Mouse (Mus musculus): ENCODE results near the gene Ddx54. TPM values are rescaled to one million over a fixed set of nuclear protein-coding genes. Genes with fewer than 3 reads are reported as not detected.

Ddx54 gene
- total RNA-seq, 1 experiment = 90.7 TPM

DNA sequence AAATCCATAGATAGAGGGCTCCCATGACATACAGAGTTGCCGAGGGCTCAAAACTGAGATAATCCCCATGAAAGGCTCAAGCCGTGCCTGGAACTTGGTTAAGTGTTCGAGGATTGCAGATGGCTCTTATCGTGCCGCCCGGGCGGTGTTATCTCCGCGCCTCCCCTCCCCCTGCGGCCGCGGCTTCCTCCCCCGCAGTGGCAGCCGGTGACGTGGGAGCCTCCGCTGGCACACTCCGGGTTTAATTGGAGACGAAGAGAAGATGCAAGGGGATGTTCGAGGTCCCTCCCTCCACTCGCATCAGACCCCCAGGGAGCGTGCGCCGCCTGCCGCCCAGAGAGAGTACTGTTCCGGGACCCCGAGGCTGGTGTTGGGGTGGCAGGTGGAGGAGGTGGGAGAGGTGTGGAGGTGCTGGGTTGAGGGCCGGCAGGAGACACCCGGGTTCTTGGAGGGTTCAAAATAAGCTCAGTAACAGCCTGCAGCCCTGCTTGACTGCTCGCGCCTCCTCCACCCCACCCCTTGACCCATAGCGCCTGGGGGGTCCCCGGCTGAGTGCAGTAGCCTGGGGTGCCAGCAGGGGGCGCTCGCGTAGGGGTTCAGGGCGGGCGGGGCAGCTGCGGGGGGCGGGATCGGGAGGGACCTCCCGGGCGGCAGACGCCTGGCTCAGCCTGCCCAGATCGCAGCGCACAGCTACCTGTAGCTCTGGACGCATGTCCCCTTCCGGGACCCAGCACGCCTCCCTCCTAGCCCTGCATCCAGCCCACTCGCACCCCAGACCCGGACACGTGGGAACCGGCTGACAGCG lies 36.2 kb downstream of the Ddx54 start, which contains the start of gene Rasal1:
Gene Rasal1, plus strand, starts transcription at position 244 of the 805 bp plus-strand sequence.
- TF ChIP-seq CHD2 (IDR thresholded peaks at IDR 0.05; ENCODE audit: low read depth, low read length) (no peak), HCFC1 (IDR thresholded peaks at IDR 0.05; ENCODE audit: borderline replicate concordance, insufficient read depth, low read length) (no peak), MAFK (IDR thresholded peaks at IDR 0.05; ENCODE audit: insufficient read depth, low read depth, low read length) (no peak), ZC3H11A (IDR thresholded peaks at IDR 0.05; ENCODE audit: borderline replicate concordance, low read depth, low read length) (no peak), ZNF384 (IDR thresholded peaks at IDR 0.05; ENCODE audit: low read depth, low read length) (no peak)
- no peaks in the 10 kb centered on the region for H3K9me3 ChIP-seq (ENCODE audit: control insufficient read depth, insufficient read depth, low read depth, low read length)
- peak within 1 kb of the TSS; percentile 71 to 75 for H3K4me3 ChIP-seq (ENCODE audit: insufficient read depth in 1 of 2, low read depth in 1 of 2, low read length in 2 of 2, poor library complexity in 1 of 2, severe bottlenecking in 1 of 2)
- peaks cover 0 to 15% of the 10 kb centered on the region in 2 experiments; a peak in 1 of 4 replicates for H3K4me1 ChIP-seq (ENCODE audit: control insufficient read depth in 2 of 2, insufficient read depth in 2 of 2, low read length in 2 of 2, poor library complexity in 1 of 2)
- no peak within 1 kb of the TSS for H3K27ac ChIP-seq (ENCODE audit: insufficient read depth, low read depth, low read length, poor library complexity, severe bottlenecking)
- peak within 1 kb of the TSS; percentile 58 for H3K9ac ChIP-seq (ENCODE audit: insufficient read depth, low read depth, low read length, poor library complexity, severe bottlenecking)
- in situ Hi-C loops (cut with MboI; ENCODE audit: low sequenced_read_pairs in 2 of 2, unreplicated experiment in 2 of 2) = no loop called here
- DNase-seq (ENCODE audit: low read depth, low spot score) = peak; percentile 51
- no peaks in the 10 kb centered on the region for H3K36me3 ChIP-seq (ENCODE audit: control insufficient read depth, insufficient read depth, low read length, poor library complexity, severe bottlenecking)

DNA sequence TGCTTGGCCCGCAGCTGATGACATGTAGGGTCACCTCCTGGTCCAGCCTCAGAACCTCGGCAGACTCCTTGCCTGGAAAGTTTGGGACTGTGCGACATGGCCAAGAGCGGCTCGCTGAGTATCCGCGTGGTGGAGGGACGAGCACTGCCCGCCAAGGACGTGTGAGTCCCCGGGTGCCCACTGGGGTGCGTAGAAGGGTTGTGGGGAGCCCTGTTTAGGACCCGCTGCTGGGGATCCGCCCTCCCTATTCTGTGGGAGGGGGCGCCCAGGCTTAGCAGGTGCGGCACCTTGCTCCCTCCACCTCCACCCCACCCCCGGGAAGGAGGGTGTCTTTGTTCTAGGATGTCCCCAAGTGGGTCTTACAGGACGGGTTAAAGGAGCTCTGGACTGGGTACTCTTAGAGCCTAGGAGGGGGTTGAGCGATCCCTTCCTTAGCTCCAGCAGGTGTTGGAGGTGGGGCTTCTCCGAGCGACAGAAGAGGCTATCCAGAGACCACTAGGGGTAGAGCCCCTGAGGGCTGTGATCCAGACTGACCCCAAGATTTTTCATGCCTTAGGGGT lies 36.9 kb downstream of the Ddx54 start:
- in situ Hi-C loops (cut with MboI; ENCODE audit: low sequenced_read_pairs in 2 of 2, unreplicated experiment in 2 of 2) = no loop called here
- H3K9ac ChIP-seq (ENCODE audit: insufficient read depth, low read depth, low read length, poor library complexity, severe bottlenecking) = peak overlapping the region; percentile 58
- TF ChIP-seq ZC3H11A (IDR thresholded peaks at IDR 0.05; ENCODE audit: borderline replicate concordance, low read depth, low read length) (no peak), ZNF384 (IDR thresholded peaks at IDR 0.05; ENCODE audit: low read depth, low read length) (no peak), HCFC1 (IDR thresholded peaks at IDR 0.05; ENCODE audit: borderline replicate concordance, insufficient read depth, low read length) (no peak), MAFK (IDR thresholded peaks at IDR 0.05; ENCODE audit: insufficient read depth, low read depth, low read length) (no peak), CHD2 (IDR thresholded peaks at IDR 0.05; ENCODE audit: low read depth, low read length) (no peak)
- H3K36me3 ChIP-seq (ENCODE audit: control insufficient read depth, insufficient read depth, low read length, poor library complexity, severe bottlenecking) = no peaks in the 10 kb centered on the region
- no peak overlapping the region for H3K27ac ChIP-seq (ENCODE audit: insufficient read depth, low read depth, low read length, poor library complexity, severe bottlenecking)
- H3K4me3 ChIP-seq (ENCODE audit: insufficient read depth in 1 of 2, low read depth in 1 of 2, low read length in 2 of 2, poor library complexity in 1 of 2, severe bottlenecking in 1 of 2) = peak overlapping the region; percentile 71 to 75
- H3K4me1 ChIP-seq (ENCODE audit: control insufficient read depth in 2 of 2, insufficient read depth in 2 of 2, low read length in 2 of 2, poor library complexity in 1 of 2) = peaks cover 0 to 15% of the 10 kb centered on the region in 2 experiments; a peak in 1 of 4 replicates
- no peaks in the 10 kb centered on the region for H3K9me3 ChIP-seq (ENCODE audit: control insufficient read depth, insufficient read depth, low read depth, low read length)
- no peak for DNase-seq (ENCODE audit: low read depth, low spot score)

GRCm38 (mm10) chr5:120649938-120650337 lies 37.4 kb downstream of the Ddx54 start:
- in situ Hi-C loops (cut with MboI; ENCODE audit: low sequenced_read_pairs in 2 of 2, unreplicated experiment in 2 of 2) = no loop called here
- peaks cover 0 to 18% of the 10 kb centered on the region in 2 experiments; a peak in 2 of 4 replicates for H3K4me1 ChIP-seq (ENCODE audit: control insufficient read depth in 2 of 2, insufficient read depth in 2 of 2, low read length in 2 of 2, poor library complexity in 1 of 2)
- H3K36me3 ChIP-seq (ENCODE audit: control insufficient read depth, insufficient read depth, low read length, poor library complexity, severe bottlenecking) = no peaks in the 10 kb centered on the region
- no peaks in the 10 kb centered on the region for H3K9me3 ChIP-seq (ENCODE audit: control insufficient read depth, insufficient read depth, low read depth, low read length)
- no peak overlapping the region for H3K9ac ChIP-seq (ENCODE audit: insufficient read depth, low read depth, low read length, poor library complexity, severe bottlenecking)
- peak overlapping the region; percentile 71 to 75; a peak in 3 of 4 replicates for H3K4me3 ChIP-seq (ENCODE audit: insufficient read depth in 1 of 2, low read depth in 1 of 2, low read length in 2 of 2, poor library complexity in 1 of 2, severe bottlenecking in 1 of 2)
- H3K27ac ChIP-seq (ENCODE audit: insufficient read depth, low read depth, low read length, poor library complexity, severe bottlenecking) = no peak overlapping the region
- no peak for DNase-seq (ENCODE audit: low read depth, low spot score)
- TF ChIP-seq ZNF384 (IDR thresholded peaks at IDR 0.05; ENCODE audit: low read depth, low read length) = no peak
- no peak for TF ChIP-seq ZC3H11A (IDR thresholded peaks at IDR 0.05; ENCODE audit: borderline replicate concordance, low read depth, low read length)
- TF ChIP-seq MAFK (IDR thresholded peaks at IDR 0.05; ENCODE audit: insufficient read depth, low read depth, low read length) = peak; percentile 100

GRCm38 (mm10) chr5:120651230-120651629 lies 38.7 kb downstream of the Ddx54 start:
- H3K27ac ChIP-seq (ENCODE audit: insufficient read depth, low read depth, low read length, poor library complexity, severe bottlenecking) = no peak overlapping the region
- in situ Hi-C loops (cut with MboI; ENCODE audit: low sequenced_read_pairs in 2 of 2, unreplicated experiment in 2 of 2) = no loop called here
- TF ChIP-seq ZC3H11A (IDR thresholded peaks at IDR 0.05; ENCODE audit: borderline replicate concordance, low read depth, low read length) (no peak), HCFC1 (IDR thresholded peaks at IDR 0.05; ENCODE audit: borderline replicate concordance, insufficient read depth, low read length) (no peak), ZNF384 (IDR thresholded peaks at IDR 0.05; ENCODE audit: low read depth, low read length) (no peak), CHD2 (IDR thresholded peaks at IDR 0.05; ENCODE audit: low read depth, low read length) (no peak), MAFK (IDR thresholded peaks at IDR 0.05; ENCODE audit: insufficient read depth, low read depth, low read length) (no peak)
- no peaks in the 10 kb centered on the region for H3K36me3 ChIP-seq (ENCODE audit: control insufficient read depth, insufficient read depth, low read length, poor library complexity, severe bottlenecking)
- H3K4me1 ChIP-seq (ENCODE audit: control insufficient read depth in 2 of 2, insufficient read depth in 2 of 2, low read length in 2 of 2, poor library complexity in 1 of 2) = peaks cover 0 to 19% of the 10 kb centered on the region in 2 experiments; a peak in 2 of 4 replicates
- H3K4me3 ChIP-seq (ENCODE audit: insufficient read depth in 1 of 2, low read depth in 1 of 2, low read length in 2 of 2, poor library complexity in 1 of 2, severe bottlenecking in 1 of 2) = no peak overlapping the region
- DNase-seq (ENCODE audit: low read depth, low spot score) = no peak
- H3K9me3 ChIP-seq (ENCODE audit: control insufficient read depth, insufficient read depth, low read depth, low read length) = no peaks in the 10 kb centered on the region
- H3K9ac ChIP-seq (ENCODE audit: insufficient read depth, low read depth, low read length, poor library complexity, severe bottlenecking) = no peak overlapping the region

Data from ES-E14 (cell line).